Mouse (Mus musculus): Measurements from ENCODE around the gene Fam98c. TPM values are rescaled to one million over a fixed set of nuclear protein-coding genes. Genes with fewer than 3 reads are reported as not detected.
A peak's percentile ranks its signal among the peaks of the same experiment; 100 is the strongest.
"Not testable (repeated sequence)": the region's sequence is repeated elsewhere in the genome, so short reads cannot be mapped to it uniquely, and the experiment has no call there.

The Fam98c gene
- total RNA-seq, 2 experiments from 2014 or later = 11.2 to 11.4 TPM

GRCm38 (mm10) chr7:29162750-29163525 is 6.9 kb upstream of the Fam98c start:
- intact Hi-C loops (cut with DNase I) = no loop called here
- no peak for DNase-seq (ENCODE audit: low spot score)

- intact Hi-C loops (cut with DNase I) = no loop called here
- DNase-seq (ENCODE audit: low spot score) = no peak
These were observed 6.3 kb upstream of the Fam98c start for GRCm38 (mm10) chr7:29162294-29162693.

- DNase-seq (ENCODE audit: low spot score) = no peak
- intact Hi-C loops (cut with DNase I) = no loop called here
These were observed 2.2 kb upstream of the Fam98c start for GRCm38 (mm10) chr7:29158264-29158663.

- DNase-seq (ENCODE audit: low spot score) = peak; percentile 75
- intact Hi-C loops (cut with DNase I) = no loop called here
These were observed 717 bp downstream of the Fam98c start for GRCm38 (mm10) chr7:29155196-29155837.

- no peak for DNase-seq (ENCODE audit: low spot score)
These were observed 1.9 kb downstream of the Fam98c start for GRCm38 (mm10) chr7:29154018-29154720.

GRCm38 (mm10) chr7:29151486-29151885 is 4.5 kb downstream of the Fam98c start:
- DNase-seq (ENCODE audit: low spot score) = no peak
- intact Hi-C loops (cut with DNase I) = no loop called here

More at GRCm38 (mm10) chr7:29154018-29154720, 1.9 kb downstream of the Fam98c start:
- intact Hi-C loops (cut with DNase I) = no loop called here

GRCm38 (mm10) chr7:29148771-29149170 is 7.3 kb downstream of the Fam98c start:
- intact Hi-C loops (cut with DNase I) = no loop called here

GRCm38 (mm10) chr7:29146625-29147367 is 9.2 kb downstream of the Fam98c start:
- no peak for DNase-seq (ENCODE audit: low spot score)
- intact Hi-C loops (cut with DNase I) = no loop called here

More at GRCm38 (mm10) chr7:29148771-29149170, 7.3 kb downstream of the Fam98c start:
- DNase-seq (ENCODE audit: low spot score) = no peak

- DNase-seq (ENCODE audit: low spot score) = no peak
- intact Hi-C loops (cut with DNase I) = no loop called here
These were observed 12.0 kb downstream of the Fam98c start for GRCm38 (mm10) chr7:29144006-29144405.

GRCm38 (mm10) chr7:29141416-29141815 is 14.6 kb downstream of the Fam98c start:
- intact Hi-C loops (cut with DNase I) = no loop called here
- no peak for DNase-seq (ENCODE audit: low spot score)

GRCm38 (mm10) chr7:29139237-29139636 is 16.8 kb downstream of the Fam98c start:
- DNase-seq (ENCODE audit: low spot score); intact Hi-C loops (cut with DNase I): not testable (repeated sequence)

GRCm38 (mm10) chr7:29137429-29137828 is 18.6 kb downstream of the Fam98c start:
- intact Hi-C loops (cut with DNase I) = no loop called here
- DNase-seq (ENCODE audit: low spot score) = no peak

GRCm38 (mm10) chr7:29134693-29135386 is 21.2 kb downstream of the Fam98c start, which contains the start of gene Rasgrp4:
TSS of gene Rasgrp4 (plus strand) at chr7:29134851.
- intact Hi-C loops (cut with DNase I) = no loop called here
- DNase-seq (ENCODE audit: low spot score) = no peak

GRCm38 (mm10) chr7:29134230-29134629 is 21.8 kb downstream of the Fam98c start:
- intact Hi-C loops (cut with DNase I) = no loop called here
- DNase-seq (ENCODE audit: low spot score) = no peak

GRCm38 (mm10) chr7:29128725-29129124 is 27.3 kb downstream of the Fam98c start:
- intact Hi-C loops (cut with DNase I) = loop anchor here (5.0 kb wide), 2 partner anchors 119 to 169 kb away; partner anchors contain the start of gene 2200002D01Rik
- no peak for DNase-seq (ENCODE audit: low spot score)

- intact Hi-C loops (cut with DNase I) = loop anchor here (5.0 kb wide), 2 partner anchors 121 to 171 kb away; partner anchors contain the start of gene 2200002D01Rik
- no peak for DNase-seq (ENCODE audit: low spot score)
These were observed 29.7 kb downstream of the Fam98c start for GRCm38 (mm10) chr7:29126173-29126915.

GRCm38 (mm10) chr7:29124970-29125369 is 31.1 kb downstream of the Fam98c start, which contains the start of gene Ryr1:
TSS of gene Ryr1 (minus strand) at chr7:29125179.
- intact Hi-C loops (cut with DNase I) = loop anchor here (5.0 kb wide), 2 partner anchors 122 to 172 kb away; partner anchors contain the start of gene 2200002D01Rik
- DNase-seq (ENCODE audit: low spot score) = no peak
